Mouse (Mus musculus) hindbrain, embryonic 13.5 days (tissue): ENCODE results near the gene Zdhhc7. TPM values are rescaled to one million over a fixed set of nuclear protein-coding genes. Genes with fewer than 3 reads are reported as not detected.

Source experiments
- ATAC-seq: fragments of 200-750 bp; cut with Nextera tagmentation; 2 replicates; pipeline ENCODE4 v1.8.0; 2017; ENCODE audit warnings: moderate TSS enrichment; ENCODE audit not compliant: low FRiP score
- H3K27ac ChIP-seq: fragments of 300-500 bp; sonication (generic); 2 replicates; pipeline ENCODE4 v1.5.1; 2015; ENCODE audit warnings: inconsistent platforms, mild to moderate bottlenecking, moderate library complexity
- H3K27me3 ChIP-seq: fragments of 300-500 bp; sonication (generic); 2 replicates; pipeline ENCODE4 v1.6.1; 2015; ENCODE audit warnings: mild to moderate bottlenecking, inconsistent platforms
- H3K36me3 ChIP-seq: fragments of 300-500 bp; sonication (generic); 2 replicates; pipeline ENCODE4 v1.6.1; 2015; ENCODE audit warnings: mild to moderate bottlenecking, inconsistent platforms
- H3K4me1 ChIP-seq: fragments of 300-500 bp; sonication (generic); replicated peaks from 2 replicates; pipeline ENCODE4 v1.6.1; 2015; ENCODE audit warnings: inconsistent platforms
- H3K4me2 ChIP-seq: fragments of 300-500 bp; sonication (generic); 2 replicates; pipeline ENCODE4 v1.6.1; 2015; ENCODE audit warnings: inconsistent platforms, mild to moderate bottlenecking, moderate library complexity
- H3K4me3 ChIP-seq: fragments of 300-500 bp; sonication (generic); 2 replicates; pipeline ENCODE4 v1.5.1; 2015; ENCODE audit warnings: mild to moderate bottlenecking, inconsistent platforms
- H3K9ac ChIP-seq: fragments of 300-500 bp; sonication (generic); 2 replicates; pipeline ENCODE4 v1.6.1; 2015; ENCODE audit warnings: mild to moderate bottlenecking, inconsistent platforms
- H3K9me3 ChIP-seq: fragments of 300-500 bp; sonication (generic); 2 replicates; pipeline ENCODE4 v1.6.1; 2016; ENCODE audit warnings: inconsistent platforms
- WGBS: fragments of 180-500 bp; shearing (Covaris S2); methylation state at CpG from one replicate; pipeline ENCODE4 v1.1.7; 2015; 5-methylcytosine and 5-hydroxymethylcytosine counted together
- polyA plus RNA-seq: library from polyadenylated mRNA; unstranded; fragments of >200 nt; fragmentation: Nextera tagmentation; extraction: Ambion mirVana; gene quantifications from 2 replicates; pipeline ENCODE4 v1.2.1, GENCODE M21; 2015

Zdhhc7 gene
- polyA plus RNA-seq, 1 experiment from 2014 or later, result 27.9 TPM

DNA sequence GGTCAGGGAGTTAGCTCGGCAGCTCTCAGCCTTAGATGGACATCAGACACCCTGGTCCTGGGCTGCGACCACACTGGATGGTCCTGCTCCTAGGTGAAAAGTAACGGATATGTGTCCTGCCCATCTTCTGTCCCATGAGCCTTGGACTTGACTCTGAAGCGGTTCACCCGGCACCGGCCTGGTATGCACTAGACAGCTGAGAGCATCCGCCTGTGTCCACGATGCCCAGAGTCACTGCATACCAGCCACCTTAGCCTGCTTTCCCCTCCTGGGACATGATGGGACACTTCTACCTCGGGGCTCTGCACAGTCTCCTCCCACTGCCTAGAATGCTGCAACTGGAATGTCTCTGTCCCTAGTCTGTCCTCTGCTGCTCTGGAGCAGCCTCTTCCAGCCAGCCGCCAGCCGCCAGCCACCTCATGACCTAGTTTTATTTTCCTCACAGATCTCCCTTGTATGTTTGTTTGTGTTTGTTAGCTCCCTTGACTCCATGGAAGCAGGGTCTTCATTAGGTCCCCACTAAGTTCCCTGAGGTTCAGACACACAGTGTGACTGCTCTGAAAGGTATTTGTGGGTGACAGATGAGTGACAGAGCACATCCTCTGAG lies 61.9 kb downstream of the Zdhhc7 start:
- Histone ChIP-seq H3K4me2 (no peak overlapping the region), H3K4me1 (no peaks in the 10 kb centered on the region), H3K4me3 (no peak overlapping the region), H3K27me3 (0 out of 2 replicates have a peak, but pooled peaks cover 3% of the 10 kb centered on the region), H3K36me3 (no peaks in the 10 kb centered on the region), H3K9ac (no peak overlapping the region), H3K27ac (no peak overlapping the region), H3K9me3 (no peaks in the 10 kb centered on the region)
- WGBS, result 85% methylated on average over 11 of the region's 11 CpGs
- no peak for ATAC-seq

DNA sequence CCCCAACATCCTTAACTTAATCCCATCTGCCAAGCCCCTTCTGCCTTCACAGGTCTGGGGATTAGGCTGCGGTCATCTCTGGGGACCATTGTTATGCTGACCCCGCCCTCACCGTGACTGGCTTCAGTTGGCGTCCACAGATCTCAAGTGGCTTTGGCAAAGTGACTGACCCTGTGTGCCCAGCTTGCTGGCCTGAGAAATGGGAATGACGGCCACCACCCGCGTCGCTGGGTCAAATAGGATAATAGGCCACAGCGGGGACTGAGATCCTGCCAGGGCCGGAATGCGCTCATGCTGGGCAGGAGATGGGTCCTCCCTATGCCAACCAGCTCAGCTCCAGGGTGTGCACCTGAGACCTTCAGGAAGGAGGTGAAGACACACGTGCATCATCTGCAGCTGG lies 62.5 kb downstream of the Zdhhc7 start:
- no peak overlapping the region for H3K4me3 ChIP-seq
- H3K27ac ChIP-seq, result no peak overlapping the region
- H3K9me3 ChIP-seq, result no peaks in the 10 kb centered on the region
- no peak for ATAC-seq
- 0 out of 2 replicates have a peak, but pooled peaks cover 3% of the 10 kb centered on the region for H3K27me3 ChIP-seq
- H3K4me1 ChIP-seq, result no peaks in the 10 kb centered on the region
- no peak overlapping the region for H3K4me2 ChIP-seq
- no peaks in the 10 kb centered on the region for H3K36me3 ChIP-seq
- WGBS, result 95% methylated on average over 12 of the region's 12 CpGs
- no peak overlapping the region for H3K9ac ChIP-seq

DNA sequence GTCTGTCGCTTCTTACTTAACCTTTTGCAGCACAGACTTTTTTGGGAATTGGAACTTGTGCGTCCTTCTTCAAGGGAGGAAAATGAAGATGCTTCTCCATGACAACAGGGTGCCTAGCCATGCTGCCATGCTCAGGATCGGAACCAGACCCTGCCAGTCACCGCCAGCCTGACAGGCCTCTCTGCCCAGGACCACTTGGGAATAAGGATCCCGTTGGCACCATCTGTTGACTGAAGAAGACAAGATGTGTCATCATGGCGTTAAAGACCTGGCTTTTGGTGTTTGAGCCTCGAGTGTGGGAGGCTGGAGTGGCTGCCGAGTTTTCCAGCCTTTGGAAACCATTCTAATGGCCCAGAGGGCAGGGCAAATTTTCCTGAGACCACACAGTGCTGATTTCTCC lies 63.7 kb downstream of the Zdhhc7 start:
- H3K4me1 ChIP-seq, result no peaks in the 10 kb centered on the region
- H3K9me3 ChIP-seq, result no peaks in the 10 kb centered on the region
- H3K4me2 ChIP-seq, result no peak overlapping the region
- H3K9ac ChIP-seq, result no peak overlapping the region
- WGBS, result 83% methylated on average over 8 of the region's 8 CpGs
- no peak overlapping the region for H3K4me3 ChIP-seq
- H3K27me3 ChIP-seq, result 0 out of 2 replicates have a peak, but pooled peaks cover 3% of the 10 kb centered on the region
- ATAC-seq, result no peak
- H3K36me3 ChIP-seq, result no peaks in the 10 kb centered on the region
- H3K27ac ChIP-seq, result no peak overlapping the region

DNA sequence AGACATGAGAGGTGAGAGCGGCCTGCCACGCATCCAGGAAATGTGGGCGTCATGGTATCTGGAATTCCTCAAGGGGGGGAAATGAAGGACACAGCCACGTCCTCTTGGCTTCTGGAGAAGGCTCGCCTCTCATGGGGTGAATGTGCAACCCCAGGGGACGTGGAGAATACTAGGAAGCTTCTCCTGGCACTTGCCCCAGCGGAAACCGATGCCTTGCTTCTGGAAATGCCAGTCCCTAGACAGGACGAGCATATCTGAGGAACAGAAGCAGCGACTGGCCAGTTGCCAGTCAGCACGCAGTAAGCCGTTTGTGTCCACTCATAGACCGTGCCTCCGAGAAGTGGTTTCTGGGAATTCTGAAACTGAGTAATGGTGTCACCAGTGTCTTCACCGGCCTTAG lies 64.1 kb downstream of the Zdhhc7 start:
- Histone ChIP-seq H3K4me3 (no peak overlapping the region), H3K9ac (no peak overlapping the region), H3K36me3 (no peaks in the 10 kb centered on the region), H3K9me3 (no peaks in the 10 kb centered on the region), H3K4me2 (no peak overlapping the region), H3K27me3 (0 out of 2 replicates have a peak, but pooled peaks cover 3% of the 10 kb centered on the region), H3K27ac (no peak overlapping the region), H3K4me1 (no peaks in the 10 kb centered on the region)
- 83% methylated on average over 15 of the region's 15 CpGs for WGBS
- ATAC-seq, result no peak

DNA sequence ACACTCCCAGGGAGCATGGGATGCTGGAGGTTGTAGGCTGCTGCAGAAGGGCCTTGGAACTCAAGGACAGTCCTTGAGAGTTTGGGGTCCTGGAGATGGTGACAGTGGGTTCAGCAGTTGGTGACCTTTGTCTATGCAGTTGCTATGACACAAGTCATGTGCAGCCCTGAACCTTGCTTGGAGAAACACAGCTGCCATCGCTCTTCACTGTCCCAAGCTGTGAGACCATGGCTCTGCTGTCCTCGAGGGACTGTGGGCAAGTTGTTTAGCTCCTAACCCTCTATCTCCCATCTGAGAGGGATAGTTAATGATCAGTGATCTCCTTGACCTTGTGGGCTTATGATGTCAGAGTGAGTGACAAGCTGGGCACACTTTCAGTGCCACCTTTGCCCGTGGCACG lies 64.7 kb downstream of the Zdhhc7 start:
- Histone ChIP-seq H3K9ac (no peak overlapping the region), H3K27me3 (0 out of 2 replicates have a peak, but pooled peaks cover 3% of the 10 kb centered on the region), H3K4me2 (no peak overlapping the region), H3K4me3 (no peak overlapping the region), H3K36me3 (no peaks in the 10 kb centered on the region), H3K4me1 (no peaks in the 10 kb centered on the region), H3K27ac (no peak overlapping the region), H3K9me3 (no peaks in the 10 kb centered on the region)
- no peak for ATAC-seq
- WGBS, result 80% methylated on average over 4 of the region's 4 CpGs

DNA sequence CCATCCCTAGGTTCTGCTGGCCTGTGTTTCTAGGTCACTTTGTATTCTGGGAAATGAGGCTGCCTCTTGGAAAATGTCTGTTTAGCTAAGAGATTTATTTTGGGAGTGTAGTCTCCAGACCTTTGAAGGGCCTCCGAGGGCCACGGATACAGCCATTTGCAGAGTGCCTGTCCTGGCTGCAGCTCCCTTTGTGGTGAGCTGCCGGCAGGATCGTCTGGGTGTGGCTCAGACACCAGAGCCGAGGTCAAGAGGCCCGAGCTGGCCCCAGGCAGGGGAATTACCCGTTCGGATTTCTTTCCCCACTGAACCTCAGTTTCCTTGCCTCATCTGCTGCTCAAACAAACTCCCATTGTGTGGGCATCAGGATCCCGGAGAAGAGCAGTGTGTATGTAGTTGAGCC lies 65.2 kb downstream of the Zdhhc7 start:
- Histone ChIP-seq H3K27ac (no peak overlapping the region), H3K9ac (no peak overlapping the region), H3K9me3 (no peaks in the 10 kb centered on the region), H3K27me3 (0 out of 2 replicates have a peak, but pooled peaks cover 3% of the 10 kb centered on the region), H3K4me1 (no peaks in the 10 kb centered on the region), H3K36me3 (no peaks in the 10 kb centered on the region), H3K4me2 (no peak overlapping the region), H3K4me3 (no peak overlapping the region)
- no peak for ATAC-seq
- 31% methylated on average over 9 of the region's 9 CpGs for WGBS

DNA sequence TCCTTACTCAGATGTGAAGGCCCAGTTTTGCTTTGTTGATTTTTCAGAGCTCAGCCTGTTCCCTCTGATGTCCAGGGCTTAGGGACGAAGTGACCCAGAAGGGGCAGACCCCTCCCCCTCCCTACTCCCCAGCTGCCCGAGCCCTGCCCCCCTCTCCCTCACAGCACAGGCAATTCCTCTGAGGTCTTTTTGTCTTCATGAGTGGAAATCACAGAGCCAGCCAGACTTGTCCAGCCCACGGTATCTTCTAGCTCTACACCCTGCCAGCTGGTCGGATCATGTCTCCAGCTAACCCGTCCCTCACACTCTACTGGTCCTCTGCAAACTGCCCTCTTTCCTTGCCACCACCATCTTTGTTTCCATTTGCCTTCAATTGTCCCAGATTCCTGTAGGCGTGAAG lies 66.8 kb downstream of the Zdhhc7 start:
- no peak for ATAC-seq

DNA sequence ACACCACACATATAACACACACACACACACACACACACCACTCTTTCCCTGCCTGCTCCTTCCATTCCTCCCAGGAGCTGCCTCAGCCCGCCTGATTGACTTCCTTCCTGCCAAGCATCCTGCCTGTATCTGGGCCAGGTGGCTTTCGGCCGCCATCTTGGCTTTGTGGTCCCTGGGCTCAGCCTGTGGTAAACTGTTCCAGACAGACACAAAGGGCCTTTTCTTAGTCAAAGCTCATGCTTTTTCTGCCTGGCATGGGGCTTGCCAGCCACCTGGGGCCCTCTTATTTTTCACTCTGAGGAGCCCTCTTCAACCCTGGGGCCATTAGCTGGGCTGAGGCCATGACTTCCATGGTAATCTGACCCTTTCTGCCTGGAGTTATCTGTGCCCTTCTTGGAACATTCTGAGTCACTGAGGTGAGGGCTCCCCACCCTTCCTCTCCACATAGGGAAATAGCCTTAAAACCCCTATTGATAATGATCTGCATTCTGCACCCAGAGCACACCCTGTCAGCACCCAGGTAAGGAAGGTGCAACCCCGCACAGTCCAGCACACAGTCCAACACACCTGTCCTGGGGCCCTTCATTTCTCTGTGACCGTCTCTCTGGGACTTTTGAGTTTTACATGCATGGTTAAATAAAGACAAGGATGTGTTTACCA lies 68.6 kb downstream of the Zdhhc7 start:
- no peak for ATAC-seq
- H3K4me1 ChIP-seq, result no peaks in the 10 kb centered on the region
- no peak overlapping the region for H3K9ac ChIP-seq
- no peak overlapping the region for H3K27ac ChIP-seq
- no peak overlapping the region for H3K4me2 ChIP-seq
- H3K4me3 ChIP-seq, result no peak overlapping the region
- no peaks in the 10 kb centered on the region for H3K36me3 ChIP-seq
- H3K9me3 ChIP-seq, result no peaks in the 10 kb centered on the region
- H3K27me3 ChIP-seq, result 0 out of 2 replicates have a peak, but pooled peaks cover 3% of the 10 kb centered on the region
- 81% methylated on average over 5 of the region's 5 CpGs for WGBS

More for the DNA sequence above, 66.8 kb downstream of the Zdhhc7 start:
- WGBS, result 28% methylated on average over 6 of the region's 6 CpGs
- no peak overlapping the region for H3K4me3 ChIP-seq
- 0 out of 2 replicates have a peak, but pooled peaks cover 3% of the 10 kb centered on the region for H3K27me3 ChIP-seq
- H3K9ac ChIP-seq, result no peak overlapping the region
- no peaks in the 10 kb centered on the region for H3K9me3 ChIP-seq
- H3K36me3 ChIP-seq, result no peaks in the 10 kb centered on the region
- no peak overlapping the region for H3K4me2 ChIP-seq
- H3K4me1 ChIP-seq, result no peaks in the 10 kb centered on the region
- H3K27ac ChIP-seq, result no peak overlapping the region

Other genes starting within 250 kb of the Zdhhc7 start
- 14.6 and 14.8 TPM in 2 replicates for gene Klhl36, start 239.2 kb downstream of the Zdhhc7 start, polyA plus RNA-seq
- 123 and 126 TPM in 2 replicates for gene Usp10, start 191.1 kb downstream of the Zdhhc7 start, polyA plus RNA-seq
- 1.9 and 4.1 TPM in 2 replicates for gene Gm20388, start 190.6 kb downstream of the Zdhhc7 start, polyA plus RNA-seq
- 3.1 and 3.5 TPM in 2 replicates for gene Crispld2, start 109.0 kb downstream of the Zdhhc7 start, polyA plus RNA-seq
- 23.2 and 24.8 TPM in 2 replicates for gene 6430548M08Rik, start 12.7 kb upstream of the Zdhhc7 start, polyA plus RNA-seq
- 2.2 and 2.6 TPM in 2 replicates for gene Fam92b, start 76.0 kb upstream of the Zdhhc7 start, polyA plus RNA-seq
- 21.3 and 22.1 TPM in 2 replicates for gene Gse1, start 127.0 kb upstream of the Zdhhc7 start, polyA plus RNA-seq